Mouse (Mus musculus) thymus, postnatal 25 days (tissue): ENCODE measurements around the gene Gm20683.

ENCODE experiments used
- DNase-seq: peaks from one replicate; pipeline ENCODE4 v3.0.0; 2022

Gm20683 gene

GRCm38 (mm10) chr17:25841117-25841880 lies at the start of gene Gm20683:
Gm20683 (minus strand) TSS chr17:25841763.
- no peak for DNase-seq

- no peak for DNase-seq
Measured at GRCm38 (mm10) chr17:25888837-25889236, 47.3 kb upstream of the Gm20683 start.

GRCm38 (mm10) chr17:25887467-25887866 lies 45.9 kb upstream of the Gm20683 start:
- DNase-seq = no peak

GRCm38 (mm10) chr17:25886806-25887205 lies 45.2 kb upstream of the Gm20683 start:
- no peak for DNase-seq

- DNase-seq = peak; percentile 30
Measured at GRCm38 (mm10) chr17:25885636-25886035, 44.1 kb upstream of the Gm20683 start.

- no peak for DNase-seq
Measured at GRCm38 (mm10) chr17:25883824-25884223, 42.3 kb upstream of the Gm20683 start.

- no peak for DNase-seq
Measured at GRCm38 (mm10) chr17:25883268-25883667, 41.7 kb upstream of the Gm20683 start.

- no peak for DNase-seq
Measured at GRCm38 (mm10) chr17:25882306-25882705, 40.7 kb upstream of the Gm20683 start.

- no peak for DNase-seq
Measured at GRCm38 (mm10) chr17:25881691-25882090, 40.1 kb upstream of the Gm20683 start.

- no peak for DNase-seq
Measured at GRCm38 (mm10) chr17:25880913-25881641, 39.5 kb upstream of the Gm20683 start.

- no peak for DNase-seq
Measured at GRCm38 (mm10) chr17:25880196-25880910, 38.8 kb upstream of the Gm20683 start, which contains the start of gene Wfikkn1. Wfikkn1 (minus strand) TSS chr17:25880858.

GRCm38 (mm10) chr17:25879750-25880149 lies 38.2 kb upstream of the Gm20683 start:
- DNase-seq = no peak

- DNase-seq = no peak
Measured at GRCm38 (mm10) chr17:25879261-25879660, 37.7 kb upstream of the Gm20683 start.

GRCm38 (mm10) chr17:25878611-25879180 lies 37.1 kb upstream of the Gm20683 start:
- no peak for DNase-seq

GRCm38 (mm10) chr17:25877741-25878610 lies 36.4 kb upstream of the Gm20683 start:
- DNase-seq = no peak

- no peak for DNase-seq
Measured at GRCm38 (mm10) chr17:25877025-25877424, 35.5 kb upstream of the Gm20683 start.

GRCm38 (mm10) chr17:25876347-25876915 lies 34.9 kb upstream of the Gm20683 start:
- DNase-seq = no peak

GRCm38 (mm10) chr17:25875171-25876136 lies 33.9 kb upstream of the Gm20683 start:
- peak; percentile 87 for DNase-seq

- peak; percentile 95 for DNase-seq
Measured at GRCm38 (mm10) chr17:25874721-25875170, 33.2 kb upstream of the Gm20683 start, which contains the start of gene Mettl26. Mettl26 (plus strand) TSS chr17:25875074.

GRCm38 (mm10) chr17:25874148-25874720 lies 32.7 kb upstream of the Gm20683 start:
- DNase-seq = no peak
